Mouse (Mus musculus) thymus, postnatal 14 days (tissue): Measurements from ENCODE around the gene Adarb1.
"Not testable (repeated sequence)": the region's sequence is repeated elsewhere in the genome, so short reads cannot be mapped to it uniquely, and the experiment has no call there.

ENCODE experiments used
- DNase-seq: peaks from one replicate; pipeline ENCODE4 v3.0.0; 2021

Gene Adarb1

DNA sequence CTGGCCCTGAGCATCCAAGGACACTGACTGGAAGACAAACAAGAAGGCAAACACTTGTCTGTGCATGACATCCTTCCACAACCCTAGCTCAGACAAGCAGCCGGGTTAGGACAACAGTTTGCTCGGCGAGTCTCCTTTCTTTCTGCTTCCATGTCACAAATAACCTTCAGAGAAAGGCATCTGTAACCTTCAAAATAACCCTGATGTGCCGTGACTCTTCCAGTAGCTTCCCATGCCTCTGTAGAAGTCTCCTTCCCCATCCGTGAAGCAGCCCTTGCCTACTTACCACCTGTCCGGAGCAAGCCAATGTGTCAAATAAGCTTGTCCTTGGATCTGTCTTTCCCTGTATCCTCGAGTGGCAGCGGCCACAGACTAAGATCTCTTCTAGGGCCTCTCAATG lies 112.3 kb downstream of the Adarb1 start:
- no peak for DNase-seq

DNA sequence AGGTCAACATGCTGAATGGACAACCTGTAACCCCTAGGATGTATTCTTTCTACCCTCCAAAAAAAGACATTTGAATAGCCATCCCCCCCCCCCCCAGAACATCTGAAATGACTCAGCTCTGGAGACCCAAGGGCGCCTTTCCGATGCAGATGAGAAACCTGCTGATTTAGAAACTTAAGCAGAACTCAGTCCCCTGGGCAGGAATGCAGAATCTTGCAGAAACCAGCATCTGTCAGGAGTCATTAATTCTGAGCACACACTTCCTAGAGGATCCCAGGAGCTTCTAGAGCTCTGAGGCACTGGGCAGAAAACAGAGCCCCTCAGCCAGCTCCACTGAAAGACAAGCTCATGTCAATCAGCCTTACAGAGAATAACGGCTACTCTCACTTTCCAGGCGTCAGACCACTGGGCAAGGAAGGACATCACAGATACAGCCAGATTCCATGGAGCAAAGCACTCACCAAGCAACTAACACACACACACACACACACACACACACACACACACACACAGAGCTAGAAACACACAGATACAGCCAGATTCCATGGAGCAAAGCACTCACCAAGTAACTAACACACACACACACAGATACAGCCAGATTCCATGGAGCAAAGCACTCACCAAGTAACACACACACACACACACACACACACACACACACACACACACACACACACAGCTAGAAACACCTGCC lies 113.1 kb downstream of the Adarb1 start:
- no peak for DNase-seq

DNA sequence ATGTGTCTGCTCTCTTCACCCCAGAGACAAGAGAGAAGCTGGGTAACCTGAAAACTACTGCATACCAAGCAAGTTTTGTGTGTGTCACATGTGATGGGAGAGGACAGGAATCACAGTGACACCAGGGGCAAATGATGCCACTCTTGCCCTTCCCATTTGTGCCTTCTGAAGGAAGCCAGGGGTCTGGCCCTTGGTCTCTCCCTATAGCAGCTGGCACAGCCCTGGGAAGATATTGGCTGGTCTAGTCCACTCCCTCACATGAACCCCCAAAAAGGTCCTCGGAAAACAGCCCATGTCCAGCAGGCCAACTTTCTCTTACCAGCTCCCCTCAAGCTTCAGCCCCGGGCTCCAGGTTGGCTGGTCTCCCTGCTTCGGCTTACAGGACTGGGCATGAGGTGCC lies 113.7 kb downstream of the Adarb1 start:
- no peak for DNase-seq

GRCm38 (mm10) chr10:77300934-77301297 lies 117.2 kb downstream of the Adarb1 start:
- DNase-seq: no peak

DNA sequence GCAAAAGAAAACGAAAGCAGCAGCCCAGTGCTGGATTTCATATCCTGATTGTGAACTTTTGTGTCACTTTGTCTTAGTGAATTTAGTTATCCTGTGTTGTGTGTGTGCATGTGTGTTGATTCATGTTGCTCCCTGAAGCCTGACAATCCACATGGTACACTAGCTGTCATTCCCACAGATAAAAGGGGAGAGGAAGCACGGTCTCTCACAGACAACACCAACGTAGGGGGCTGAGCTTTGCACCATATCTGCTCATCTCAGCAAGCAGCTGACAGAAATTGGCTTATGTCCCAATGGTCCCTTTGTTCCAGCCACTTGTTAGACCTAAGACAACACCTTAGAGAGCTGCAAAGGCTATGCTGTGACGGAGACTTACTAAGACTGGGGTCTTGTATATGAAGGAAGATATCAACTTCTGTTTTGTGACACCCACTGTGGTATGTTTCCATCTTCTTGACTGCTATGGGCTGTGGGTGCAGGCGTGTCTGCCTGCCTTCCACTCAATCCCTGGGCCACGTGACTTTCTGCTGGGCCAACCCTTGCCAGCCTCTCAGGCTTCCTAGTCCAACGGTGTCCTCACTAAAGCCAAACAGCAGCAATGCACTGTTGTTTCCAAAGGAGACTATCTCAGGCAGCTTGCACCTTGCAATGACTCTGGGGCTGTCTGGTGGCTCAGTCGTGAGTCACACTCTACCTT lies 117.7 kb downstream of the Adarb1 start:
- DNase-seq: no peak

DNA sequence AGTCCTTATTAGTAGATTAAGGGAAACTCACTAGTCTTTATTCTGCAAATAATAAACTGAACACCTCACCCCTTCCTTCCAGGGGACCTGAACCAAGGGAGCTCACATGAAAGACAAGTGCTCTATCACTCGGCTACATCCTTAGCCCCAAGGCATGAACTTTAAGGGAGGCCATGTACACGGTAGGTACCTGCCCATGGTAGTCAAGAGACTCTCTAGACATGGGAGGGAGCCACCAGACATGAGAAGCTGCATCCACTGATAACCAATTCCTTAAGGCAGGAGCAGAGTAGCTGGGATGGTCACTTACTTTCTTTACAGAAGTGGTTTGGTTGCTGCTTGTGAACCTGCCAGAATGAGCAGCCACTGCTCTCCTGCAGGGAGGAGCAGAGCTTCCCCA lies 118.9 kb downstream of the Adarb1 start:
- DNase-seq: no peak

GRCm38 (mm10) chr10:77298621-77299020 lies 119.4 kb downstream of the Adarb1 start:
- no peak for DNase-seq

DNA sequence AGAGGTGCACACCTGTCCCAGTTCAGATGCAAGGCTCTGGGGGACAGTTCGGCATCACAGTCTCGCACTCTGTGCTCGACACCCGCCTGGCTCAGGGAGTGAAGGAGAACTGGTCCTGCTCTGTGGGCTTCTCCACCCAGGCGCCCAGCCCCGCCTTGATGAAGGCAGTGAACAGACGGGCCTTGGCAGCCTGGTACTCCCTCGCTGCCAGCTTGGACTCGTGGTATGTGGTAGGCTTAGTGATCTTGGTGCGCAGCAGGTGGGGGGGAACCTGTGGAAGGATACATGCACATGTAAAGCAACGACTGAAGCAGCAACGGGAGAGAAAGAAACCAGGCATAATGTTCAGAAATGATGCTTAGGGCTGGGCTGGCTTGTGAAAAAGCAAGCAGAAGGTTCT lies 123.4 kb downstream of the Adarb1 start:
- DNase-seq: no peak

- no peak for DNase-seq
Measured at GRCm38 (mm10) chr10:77290624-77291366, 127.3 kb downstream of the Adarb1 start.

DNA sequence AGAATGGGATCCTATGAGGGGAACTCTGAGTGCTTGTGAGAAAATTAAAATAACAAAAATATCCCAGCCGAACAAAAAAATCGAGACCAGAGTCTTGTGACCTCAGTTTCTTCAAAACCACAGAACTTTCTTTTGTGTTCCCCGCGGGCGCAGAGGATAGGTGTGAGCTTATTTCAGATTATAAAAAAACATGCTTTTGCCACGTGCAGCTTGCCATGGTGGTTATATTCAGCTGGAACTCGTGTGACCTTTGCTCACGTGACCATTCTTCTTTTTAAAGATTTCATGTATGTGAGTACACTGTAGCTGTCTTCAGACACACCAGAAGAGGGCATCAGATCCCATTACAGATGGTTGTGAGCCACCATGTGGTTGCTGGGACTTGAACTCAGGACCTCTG lies 128.5 kb downstream of the Adarb1 start:
- no peak for DNase-seq

- DNase-seq: no peak
Measured at GRCm38 (mm10) chr10:77288639-77289195, 129.4 kb downstream of the Adarb1 start.

GRCm38 (mm10) chr10:77287626-77288025 lies 130.4 kb downstream of the Adarb1 start:
- no peak for DNase-seq

DNA sequence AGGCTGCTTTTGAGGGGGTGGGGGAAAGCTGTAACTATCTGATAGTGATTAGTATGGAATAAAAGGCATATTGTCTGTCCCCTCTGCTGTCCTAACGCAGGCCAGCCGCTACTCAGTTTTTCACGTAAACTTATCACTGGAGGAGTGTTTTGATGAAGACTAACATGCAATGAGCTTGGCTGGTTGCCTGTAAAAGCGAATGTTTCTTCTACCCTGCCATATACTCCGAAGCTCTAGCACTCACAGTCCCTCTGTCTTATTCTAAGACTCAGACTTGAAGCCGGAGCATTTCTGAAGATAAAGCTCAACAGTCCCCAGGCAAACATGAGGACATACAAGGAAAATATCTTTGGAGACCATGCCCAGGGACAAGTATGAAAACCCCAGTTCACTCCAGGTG lies 133.2 kb downstream of the Adarb1 start:
- DNase-seq: no peak

DNA sequence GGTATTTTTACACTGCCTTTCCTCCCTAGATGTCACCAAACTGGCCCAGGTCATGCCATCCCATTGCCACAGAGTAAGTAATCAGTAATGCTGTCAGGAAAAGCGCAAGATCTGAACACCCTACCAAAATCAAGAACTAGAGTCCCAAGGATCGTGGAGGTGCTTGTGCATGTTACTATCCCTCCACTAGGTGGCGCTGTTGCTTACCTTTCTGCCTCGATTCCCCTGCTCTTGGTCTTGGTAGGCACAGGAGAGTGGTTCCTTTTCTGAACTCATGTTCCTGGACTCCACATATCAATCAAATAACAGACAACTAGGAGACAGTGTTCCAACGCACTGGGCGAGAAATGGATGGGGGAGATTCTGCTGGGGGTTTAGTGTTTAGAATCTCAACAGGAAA lies 135.2 kb downstream of the Adarb1 start:
- peak; percentile 71 for DNase-seq

DNA sequence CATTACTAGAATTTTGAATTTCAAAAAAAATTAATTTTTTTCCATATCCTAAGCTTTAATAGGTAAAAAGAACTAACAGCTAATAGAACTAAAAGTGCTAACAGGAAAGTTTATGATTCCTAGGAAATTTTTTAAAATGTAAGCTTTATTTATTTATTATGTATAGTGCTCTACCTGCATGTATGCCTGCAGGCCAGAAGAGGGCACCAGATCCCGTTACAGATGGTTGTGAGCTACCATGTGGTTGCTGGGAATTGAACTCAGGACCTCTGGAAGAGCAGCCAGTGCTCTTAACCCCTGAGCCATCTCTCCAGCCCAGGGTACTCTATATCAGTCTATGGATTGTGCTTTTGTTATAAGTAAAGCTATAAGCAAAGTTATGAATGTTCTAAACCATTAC lies 136.0 kb downstream of the Adarb1 start:
- not testable (repeated sequence) for DNase-seq

DNA sequence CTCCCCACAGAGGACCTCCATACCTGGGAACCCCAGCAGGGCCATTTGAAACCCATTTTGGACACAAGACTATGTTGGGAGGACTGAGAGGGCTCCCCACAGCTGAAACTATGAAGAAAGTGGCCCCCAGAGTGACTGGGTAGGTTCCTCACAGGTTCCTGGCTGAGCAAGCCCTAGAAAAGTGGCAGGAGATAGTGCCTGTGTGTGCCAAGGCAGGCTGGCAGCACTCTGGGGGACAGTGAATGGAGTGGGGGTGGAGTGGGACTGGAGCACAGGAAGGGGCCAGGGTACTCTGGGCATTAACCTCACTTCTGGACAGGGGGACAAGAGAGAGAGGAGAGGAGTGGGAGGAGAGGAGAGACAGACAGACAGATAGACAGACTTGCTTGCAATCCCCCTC lies 144.3 kb downstream of the Adarb1 start:
- DNase-seq: no peak

DNA sequence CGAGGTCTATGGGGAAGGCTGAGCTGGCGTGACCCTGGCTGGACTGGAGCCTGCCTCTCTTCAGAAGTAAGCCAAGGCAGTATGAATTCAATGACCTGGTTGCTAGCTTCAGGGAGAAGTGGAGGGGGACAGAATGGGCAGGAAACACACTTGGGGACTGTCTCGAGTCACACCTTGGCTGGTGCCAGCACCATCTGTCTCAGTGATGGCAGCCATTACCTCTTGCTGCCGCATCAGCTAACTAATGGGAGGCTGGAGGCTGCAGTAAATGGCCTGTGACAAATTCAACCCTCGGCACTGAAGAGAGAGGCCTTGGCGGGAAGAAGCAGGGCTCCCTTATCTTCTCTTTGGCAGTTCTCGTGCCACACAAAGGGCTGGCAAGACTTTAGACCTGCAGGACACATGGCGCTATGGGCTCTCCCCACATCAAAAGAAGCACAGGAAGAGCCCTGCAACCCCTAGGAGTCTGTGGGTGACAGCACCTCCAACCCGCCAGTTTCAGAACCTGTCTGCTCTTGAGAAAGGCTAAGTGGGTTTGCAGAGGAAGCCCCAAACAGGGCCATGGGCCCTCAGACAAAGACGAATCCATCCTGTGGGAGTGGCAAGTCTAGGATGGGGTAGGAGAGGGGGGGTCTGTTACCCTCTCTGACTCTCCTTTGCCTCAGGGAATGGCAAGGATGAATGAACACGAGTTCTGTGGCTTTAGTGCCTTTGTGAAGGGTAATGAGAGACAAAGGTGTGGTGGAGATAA lies 144.9 kb downstream of the Adarb1 start:
- DNase-seq: no peak

- DNase-seq: no peak
Measured at GRCm38 (mm10) chr10:77269129-77269528, 148.9 kb downstream of the Adarb1 start.

DNA sequence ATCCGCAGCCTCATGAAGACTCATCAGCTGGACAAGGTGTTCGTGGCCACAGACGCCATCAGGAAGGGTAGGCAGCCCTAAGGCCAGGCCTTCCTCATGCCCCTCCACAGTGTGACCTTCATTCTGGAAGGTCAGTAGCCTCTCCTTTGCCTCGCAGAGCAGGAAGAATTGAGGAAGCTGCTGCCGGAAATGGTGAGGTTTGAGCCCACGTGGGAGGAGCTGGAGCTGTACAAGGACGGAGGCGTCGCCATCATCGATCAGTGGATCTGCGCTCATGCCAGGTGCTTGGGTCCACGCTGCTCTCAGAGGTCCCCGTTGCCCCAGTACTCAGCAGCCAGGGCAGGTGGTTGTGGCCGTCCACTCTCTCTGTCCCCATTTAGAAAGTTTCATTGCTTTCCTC lies 151.0 kb downstream of the Adarb1 start:
- DNase-seq: no peak

- DNase-seq: no peak
Measured at GRCm38 (mm10) chr10:77266281-77266680, 151.8 kb downstream of the Adarb1 start.

GRCm38 (mm10) chr10:77260166-77260875 lies 157.7 kb downstream of the Adarb1 start:
- DNase-seq: no peak
